Mouse (Mus musculus): Measurements from ENCODE around the gene Fkbp5. TPM values are rescaled to one million over a fixed set of nuclear protein-coding genes. Genes with fewer than 3 reads are reported as not detected.
"Not testable (repeated sequence)": the region's sequence is repeated elsewhere in the genome, so short reads cannot be mapped to it uniquely, and the experiment has no call there.

The Fkbp5 gene
- total RNA-seq, 2 experiments from 2014 or later: 51.5 to 54.4 TPM

GRCm38 (mm10) chr17:28373821-28374220 lies 143.5 kb downstream of the Fkbp5 start:
- TF ChIP-seq CTCF (IDR thresholded peaks at IDR 0.05): peak; percentile 58
- no peak overlapping the region for H3K27ac ChIP-seq
- intact Hi-C loops (cut with DNase I): no loop called here
- H3K4me3 ChIP-seq: no peak overlapping the region
- no peak for DNase-seq (ENCODE audit: extremely low spot score in 1 of 2, low spot score in 2 of 2)

- no peak overlapping the region for H3K4me3 ChIP-seq
- no peak for TF ChIP-seq CTCF (IDR thresholded peaks at IDR 0.05)
- intact Hi-C loops (cut with DNase I): no loop called here
- no peak overlapping the region for H3K27ac ChIP-seq
- DNase-seq (ENCODE audit: extremely low spot score in 1 of 2, low spot score in 2 of 2): no peak
Measured at GRCm38 (mm10) chr17:28371941-28372340, 145.4 kb downstream of the Fkbp5 start.

- no peak overlapping the region for H3K4me3 ChIP-seq
- DNase-seq (ENCODE audit: extremely low spot score in 1 of 2, low spot score in 2 of 2): no peak
- intact Hi-C loops (cut with DNase I): no loop called here
- no peak overlapping the region for H3K27ac ChIP-seq
- no peak for TF ChIP-seq CTCF (IDR thresholded peaks at IDR 0.05)
Measured at GRCm38 (mm10) chr17:28371286-28371685, 146.0 kb downstream of the Fkbp5 start.

- DNase-seq (ENCODE audit: extremely low spot score in 1 of 2, low spot score in 2 of 2): no peak
- no peak overlapping the region for H3K27ac ChIP-seq
- TF ChIP-seq CTCF (IDR thresholded peaks at IDR 0.05): no peak
- no peak overlapping the region for H3K4me3 ChIP-seq
- intact Hi-C loops (cut with DNase I): no loop called here
Measured at GRCm38 (mm10) chr17:28369056-28369455, 148.3 kb downstream of the Fkbp5 start.

DNA sequence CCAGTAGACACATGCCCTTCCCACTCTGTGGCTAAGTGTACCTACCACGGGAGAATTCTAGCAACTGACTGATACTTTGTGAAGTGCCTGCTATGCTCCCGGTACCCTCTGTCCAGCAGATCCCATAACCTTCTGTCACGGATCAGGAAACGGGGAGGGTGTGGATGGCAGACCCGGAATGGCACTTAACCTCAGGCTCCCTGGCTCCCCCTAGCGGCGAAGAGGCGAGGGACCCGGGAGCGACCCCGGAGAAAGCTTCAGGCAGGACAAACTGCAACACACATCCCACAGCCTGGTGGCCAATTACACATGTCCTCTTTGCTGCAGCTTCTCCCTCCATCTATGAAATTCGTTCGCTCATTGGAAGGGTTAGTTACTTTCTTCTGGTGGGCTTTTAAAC lies 148.9 kb downstream of the Fkbp5 start:
- peak; percentile 90 for TF ChIP-seq CTCF (IDR thresholded peaks at IDR 0.05)
- intact Hi-C loops (cut with DNase I): no loop called here
- H3K4me3 ChIP-seq: no peak overlapping the region
- H3K27ac ChIP-seq: no peak overlapping the region
- peak; percentile 51 to 61 for DNase-seq (ENCODE audit: extremely low spot score in 1 of 2, low spot score in 2 of 2)

DNA sequence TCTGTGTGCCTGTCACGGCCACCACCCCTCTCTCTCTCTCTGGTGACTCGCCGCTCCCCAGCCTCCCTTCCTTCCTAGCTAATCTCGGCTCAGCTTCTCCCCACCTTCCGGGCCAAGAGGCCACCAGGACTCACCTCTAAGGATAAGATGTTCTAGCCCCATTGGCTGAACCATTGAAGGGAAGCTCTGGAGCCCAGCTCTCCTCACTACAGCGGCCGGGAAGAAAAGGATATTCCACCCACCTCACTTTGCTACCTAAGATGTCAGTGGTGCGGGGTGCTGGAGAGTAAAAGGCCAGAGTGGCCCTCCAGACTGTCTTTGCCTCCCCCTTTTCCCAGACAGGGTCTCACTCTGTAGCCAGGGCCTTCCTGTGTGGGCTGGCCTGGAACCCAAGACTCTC lies 152.2 kb downstream of the Fkbp5 start, which contains the start of gene Tulp1:
Gene Tulp1 (minus strand): TSS at position 101 of the 400 bp plus-strand sequence.
- intact Hi-C loops (cut with DNase I): no loop called here
- H3K27ac ChIP-seq: no peak within 1 kb of the TSS

DNA sequence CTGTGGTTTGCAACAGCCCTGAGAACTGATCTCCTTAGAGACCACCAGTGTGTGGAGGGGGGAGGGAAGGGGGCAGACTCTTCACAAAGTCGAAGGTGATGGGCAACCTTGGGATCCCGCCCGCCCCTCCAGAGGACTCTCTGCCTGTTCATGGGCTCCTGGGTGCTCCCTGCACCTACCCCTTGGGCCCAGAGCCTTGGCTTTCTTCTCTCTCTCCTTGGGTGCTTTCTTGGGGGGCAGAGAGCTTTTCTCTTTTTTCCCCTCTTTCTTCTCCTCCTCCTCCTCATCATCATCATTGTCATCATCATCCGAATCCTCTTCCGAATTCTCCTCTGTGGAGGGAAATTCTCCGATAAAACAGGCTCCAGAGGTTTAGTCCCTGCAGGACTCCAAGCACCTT lies 153.8 kb downstream of the Fkbp5 start:
- no peak for DNase-seq (ENCODE audit: extremely low spot score in 1 of 2, low spot score in 2 of 2)
- no peak for TF ChIP-seq CTCF (IDR thresholded peaks at IDR 0.05)
- no peak overlapping the region for H3K4me3 ChIP-seq
- intact Hi-C loops (cut with DNase I): no loop called here
- no peak overlapping the region for H3K27ac ChIP-seq

More for the DNA sequence above, 152.2 kb downstream of the Fkbp5 start, which contains the start of gene Tulp1:
- no peak for DNase-seq (ENCODE audit: extremely low spot score in 1 of 2, low spot score in 2 of 2)
- H3K4me3 ChIP-seq: no peak within 1 kb of the TSS
- no peak for TF ChIP-seq CTCF (IDR thresholded peaks at IDR 0.05)

DNA sequence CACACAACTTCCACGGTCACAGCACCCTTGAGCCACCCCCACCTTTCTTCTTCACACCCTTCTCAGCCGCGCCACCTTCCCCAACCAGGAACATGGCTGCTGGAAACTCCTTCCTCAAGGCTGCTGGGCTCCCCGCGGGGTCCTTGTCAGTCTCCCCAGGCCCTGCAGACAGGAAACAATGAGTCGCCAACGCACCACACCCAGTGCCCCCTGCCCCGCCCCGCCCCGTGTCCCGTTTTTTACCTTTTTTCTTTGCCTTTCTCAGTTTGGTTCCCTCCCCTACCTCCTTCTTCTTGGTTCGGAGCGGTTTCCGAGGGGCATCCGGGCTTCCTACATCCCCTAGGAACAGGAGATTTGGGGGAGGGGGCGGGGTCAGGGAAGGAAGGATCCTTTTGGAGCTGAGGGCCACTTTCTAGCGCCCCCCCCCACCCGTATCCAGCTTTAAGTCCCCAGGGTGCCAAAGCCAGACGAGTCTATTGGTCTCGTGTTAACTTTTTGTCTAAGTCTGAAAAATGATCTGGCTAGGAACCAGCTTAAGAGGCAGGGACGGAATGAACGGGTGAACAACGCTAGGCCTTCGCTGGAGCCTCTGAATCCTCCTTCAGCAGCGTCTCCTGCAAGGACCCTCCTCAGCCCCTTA lies 154.6 kb downstream of the Fkbp5 start:
- TF ChIP-seq CTCF (IDR thresholded peaks at IDR 0.05): no peak
- intact Hi-C loops (cut with DNase I): no loop called here
- no peak overlapping the region for H3K27ac ChIP-seq
- no peak for DNase-seq (ENCODE audit: extremely low spot score in 1 of 2, low spot score in 2 of 2)
- no peak overlapping the region for H3K4me3 ChIP-seq

DNA sequence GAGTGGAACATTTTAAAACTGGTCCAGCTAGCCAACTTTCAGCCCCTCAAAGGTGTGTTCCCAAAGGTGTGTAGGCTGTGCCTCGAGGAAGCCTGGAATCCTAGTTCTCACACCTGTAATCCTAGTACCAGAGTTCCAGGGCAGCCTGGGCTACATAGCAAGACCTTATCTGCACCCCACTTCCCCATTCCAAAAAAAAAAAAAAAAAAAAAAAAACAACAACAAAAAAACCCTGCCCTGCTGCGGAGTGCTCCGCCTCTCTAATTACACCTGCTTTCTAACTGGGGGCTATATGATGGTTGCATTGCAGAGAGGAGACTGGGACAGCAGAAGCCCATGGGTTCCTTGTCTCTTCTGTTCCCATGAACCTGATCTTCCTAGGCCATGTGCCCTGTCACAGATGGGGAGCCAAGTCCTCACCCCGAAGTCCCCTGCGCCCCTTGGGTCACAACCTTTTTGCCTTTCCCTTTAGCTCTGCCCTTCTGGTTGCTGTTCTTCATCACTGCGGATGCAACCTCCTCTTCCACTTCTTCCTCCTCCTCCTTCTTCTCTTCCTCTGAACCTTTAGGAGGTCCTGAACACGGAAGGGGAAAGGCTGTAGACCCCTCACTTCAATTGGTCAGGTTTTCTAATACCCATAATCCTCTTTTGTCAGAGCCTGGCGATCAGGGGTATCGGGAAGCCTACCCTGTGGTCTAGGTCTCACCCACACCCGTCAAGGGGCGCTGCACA lies 155.2 kb downstream of the Fkbp5 start:
- H3K4me3 ChIP-seq: no peak overlapping the region
- intact Hi-C loops (cut with DNase I): no loop called here
- TF ChIP-seq CTCF (IDR thresholded peaks at IDR 0.05): no peak

DNA sequence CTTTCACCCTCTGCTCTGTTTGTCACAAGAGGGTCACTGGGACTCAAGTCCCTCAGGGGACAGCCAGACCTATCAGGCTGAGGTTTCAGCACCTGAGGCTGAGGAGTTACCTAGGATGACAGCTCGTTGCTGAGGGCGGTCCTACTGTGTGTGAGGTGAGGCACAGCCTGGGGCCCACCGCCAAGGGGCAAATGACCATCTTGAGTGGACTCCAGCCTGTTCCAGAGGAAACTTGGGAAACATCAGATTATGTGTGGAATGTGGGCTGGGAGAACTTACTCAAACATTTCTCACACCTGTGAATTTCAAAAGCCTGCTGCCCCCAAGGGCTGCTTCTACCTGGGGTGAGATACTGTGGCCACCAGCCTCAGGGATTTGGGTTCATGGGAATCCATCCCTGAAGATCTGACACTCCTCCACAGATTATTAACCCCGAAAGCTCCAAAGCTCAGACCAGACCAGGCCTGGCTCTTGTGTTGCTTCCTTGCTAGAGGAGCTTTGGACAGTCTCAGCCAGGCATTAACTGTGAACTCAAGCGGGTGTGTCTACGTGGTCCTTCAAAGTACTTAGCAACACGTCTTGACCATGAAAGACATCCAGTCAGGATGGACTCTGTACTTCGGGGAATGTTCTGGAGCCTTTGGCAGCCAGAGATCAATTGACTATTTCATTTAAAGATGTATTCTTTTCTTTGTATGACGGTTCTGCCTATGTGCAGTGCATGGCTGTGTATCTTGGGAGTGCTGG lies 156.6 kb downstream of the Fkbp5 start:
- Histone ChIP-seq H3K4me3 (no peak overlapping the region), H3K27ac (no peak overlapping the region)
- intact Hi-C loops (cut with DNase I): no loop called here
- DNase-seq (ENCODE audit: extremely low spot score in 1 of 2, low spot score in 2 of 2): no peak
- no peak for TF ChIP-seq CTCF (IDR thresholded peaks at IDR 0.05)

More for the DNA sequence above, 155.2 kb downstream of the Fkbp5 start:
- H3K27ac ChIP-seq: no peak overlapping the region
- DNase-seq (ENCODE audit: extremely low spot score in 1 of 2, low spot score in 2 of 2): no peak

GRCm38 (mm10) chr17:28358576-28359261 lies 158.6 kb downstream of the Fkbp5 start:
- DNase-seq (ENCODE audit: extremely low spot score in 1 of 2, low spot score in 2 of 2); intact Hi-C loops (cut with DNase I); H3K4me3 ChIP-seq; H3K27ac ChIP-seq: not testable (repeated sequence)
